Mouse (Mus musculus) forebrain, embryonic 13.5 days (tissue): ENCODE data around the gene Gjb4. TPM values are rescaled to one million over a fixed set of nuclear protein-coding genes. Genes with fewer than 3 reads are reported as not detected.

ENCODE experiments used
- ATAC-seq: fragments of 200-750 bp; cut with Nextera tagmentation; 2 replicates; pipeline ENCODE4 v1.8.0; 2017
- H3K27ac ChIP-seq: fragments of 300-500 bp; sonication (generic); 2 replicates; pipeline ENCODE4 v1.5.1; 2015; ENCODE audit warnings: inconsistent platforms, mild to moderate bottlenecking, moderate library complexity
- H3K27me3 ChIP-seq: fragments of 300-500 bp; sonication (generic); 2 replicates; pipeline ENCODE4 v1.6.1; 2015; ENCODE audit warnings: mild to moderate bottlenecking, inconsistent platforms
- H3K36me3 ChIP-seq: fragments of 300-500 bp; sonication (generic); 2 replicates; pipeline ENCODE4 v1.6.1; 2015; ENCODE audit warnings: mild to moderate bottlenecking, inconsistent platforms; ENCODE audit not compliant: poor library complexity, severe bottlenecking
- H3K4me1 ChIP-seq: fragments of 300-500 bp; sonication (generic); 2 replicates; pipeline ENCODE4 v1.6.1; 2015; ENCODE audit warnings: inconsistent platforms
- H3K4me2 ChIP-seq: fragments of 300-500 bp; sonication (generic); 2 replicates; pipeline ENCODE4 v1.6.1; 2015; ENCODE audit warnings: inconsistent platforms, mild to moderate bottlenecking, moderate library complexity
- H3K4me3 ChIP-seq: fragments of 300-500 bp; sonication (generic); 2 replicates; pipeline ENCODE4 v1.5.1; 2015; ENCODE audit warnings: mild to moderate bottlenecking, inconsistent platforms
- H3K9ac ChIP-seq: fragments of 300-500 bp; sonication (generic); 2 replicates; pipeline ENCODE4 v1.6.1; 2015; ENCODE audit warnings: mild to moderate bottlenecking, inconsistent platforms
- H3K9me3 ChIP-seq: fragments of 300-500 bp; sonication (generic); replicated peaks from 2 replicates; pipeline ENCODE4 v1.6.1; 2016; ENCODE audit warnings: inconsistent platforms
- WGBS: fragments of 180-500 bp; shearing (Covaris S2); methylation state at CpG from one replicate; pipeline ENCODE4 v1.1.7; 2015; 5-methylcytosine and 5-hydroxymethylcytosine counted together
- polyA plus RNA-seq: library from polyadenylated mRNA; unstranded; fragments of >200 nt; fragmentation: Nextera tagmentation; extraction: Ambion mirVana; gene quantifications from 2 replicates; pipeline ENCODE4 v1.2.1, GENCODE M21; 2015

Gene Gjb4
- polyA plus RNA-seq, 1 experiment from 2014 or later = not detected

GRCm38 (mm10) chr4:127368379-127368973 lies 14.6 kb upstream of the Gjb4 start:
- ATAC-seq = peak; percentile 43; the same call in 1 of the 2 replicates
- Histone ChIP-seq H3K9me3 (no peaks in the 10 kb centered on the region), H3K36me3 (no peaks in the 10 kb centered on the region), H3K27me3 (peaks cover 3% of the 10 kb centered on the region; the same call in 1 of the 2 replicates), H3K4me2 (no peak overlapping the region), H3K4me1 (peaks cover 7% of the 10 kb centered on the region; the same call in 1 of the 2 replicates), H3K27ac (no peak overlapping the region), H3K9ac (no peak overlapping the region), H3K4me3 (no peak overlapping the region)
- WGBS = 33% methylated on average over 13 of the region's 13 CpGs

GRCm38 (mm10) chr4:127365834-127366233 lies 12.0 kb upstream of the Gjb4 start:
- Histone ChIP-seq H3K9ac (no peak overlapping the region), H3K4me1 (peaks cover 7% of the 10 kb centered on the region; the same call in 1 of the 2 replicates), H3K36me3 (no peaks in the 10 kb centered on the region), H3K9me3 (no peaks in the 10 kb centered on the region), H3K27ac (no peak overlapping the region), H3K4me2 (no peak overlapping the region), H3K27me3 (peaks cover 3% of the 10 kb centered on the region; the same call in 1 of the 2 replicates), H3K4me3 (no peak overlapping the region)
- ATAC-seq = no peak
- 10% methylated on average over 4 of the region's 4 CpGs for WGBS

GRCm38 (mm10) chr4:127365433-127365832 lies 11.6 kb upstream of the Gjb4 start:
- ATAC-seq = no peak
- Histone ChIP-seq H3K4me2 (no peak overlapping the region), H3K36me3 (no peaks in the 10 kb centered on the region), H3K4me3 (no peak overlapping the region), H3K27ac (no peak overlapping the region), H3K4me1 (peaks cover 7% of the 10 kb centered on the region; the same call in 1 of the 2 replicates), H3K9ac (no peak overlapping the region), H3K27me3 (peaks cover 3% of the 10 kb centered on the region; the same call in 1 of the 2 replicates), H3K9me3 (no peaks in the 10 kb centered on the region)
- 20% methylated on average over 5 of the region's 5 CpGs for WGBS

- Histone ChIP-seq H3K4me2 (no peak overlapping the region), H3K36me3 (no peaks in the 10 kb centered on the region), H3K27me3 (peaks cover 3% of the 10 kb centered on the region; the same call in 1 of the 2 replicates), H3K9ac (no peak overlapping the region), H3K4me3 (no peak overlapping the region), H3K27ac (no peak overlapping the region), H3K9me3 (no peaks in the 10 kb centered on the region), H3K4me1 (peaks cover 7% of the 10 kb centered on the region; the same call in 1 of the 2 replicates)
- no peak for ATAC-seq
- WGBS = 68% methylated on average over 6 of the region's 6 CpGs
Measured at GRCm38 (mm10) chr4:127364431-127364830, 10.6 kb upstream of the Gjb4 start.

GRCm38 (mm10) chr4:127363331-127363730 lies 9.4 kb upstream of the Gjb4 start:
- no peaks in the 10 kb centered on the region for H3K9me3 ChIP-seq
- 71% methylated on average over 4 of the region's 4 CpGs for WGBS
- H3K36me3 ChIP-seq = no peaks in the 10 kb centered on the region

GRCm38 (mm10) chr4:127362520-127362919 lies 8.6 kb upstream of the Gjb4 start:
- peaks cover 4% of the 10 kb centered on the region; the same call in 1 of the 2 replicates for H3K4me1 ChIP-seq
- H3K9ac ChIP-seq = no peak overlapping the region
- no peak for ATAC-seq
- no peak overlapping the region for H3K4me2 ChIP-seq
- H3K27me3 ChIP-seq = peaks cover 3% of the 10 kb centered on the region; the same call in 1 of the 2 replicates
- no peaks in the 10 kb centered on the region for H3K36me3 ChIP-seq
- WGBS = 90% methylated on average over 3 of the region's 3 CpGs
- H3K27ac ChIP-seq = no peak overlapping the region
- no peak overlapping the region for H3K4me3 ChIP-seq
- H3K9me3 ChIP-seq = no peaks in the 10 kb centered on the region

More at GRCm38 (mm10) chr4:127363331-127363730, 9.4 kb upstream of the Gjb4 start:
- Histone ChIP-seq H3K4me2 (no peak overlapping the region), H3K4me1 (peaks cover 4% of the 10 kb centered on the region; the same call in 1 of the 2 replicates), H3K4me3 (no peak overlapping the region), H3K27me3 (peaks cover 3% of the 10 kb centered on the region; the same call in 1 of the 2 replicates), H3K27ac (no peak overlapping the region), H3K9ac (no peak overlapping the region)
- no peak for ATAC-seq

GRCm38 (mm10) chr4:127358018-127358417 lies 4.1 kb upstream of the Gjb4 start, which contains the start of gene Gjb5:
TSS of gene Gjb5 (minus strand) at chr4:127358181.
- H3K9me3 ChIP-seq = no peaks in the 10 kb centered on the region
- 36% methylated on average over 5 of the region's 5 CpGs for WGBS
- no peak for ATAC-seq
- H3K27ac ChIP-seq = no peak within 1 kb of the TSS
- no peaks in the 10 kb centered on the region for H3K36me3 ChIP-seq
- H3K4me2 ChIP-seq = no peak within 1 kb of the TSS
- H3K9ac ChIP-seq = no peak within 1 kb of the TSS
- 0 out of 2 replicates have a peak, but pooled peaks cover 9% of the 10 kb centered on the region for H3K4me1 ChIP-seq
- no peaks in the 10 kb centered on the region for H3K27me3 ChIP-seq
- no peak within 1 kb of the TSS for H3K4me3 ChIP-seq

- H3K27me3 ChIP-seq = no peaks in the 10 kb centered on the region
- WGBS = 75% methylated on average over 15 of the region's 15 CpGs
- no peaks in the 10 kb centered on the region for H3K36me3 ChIP-seq
- H3K27ac ChIP-seq = no peak overlapping the region
- H3K9me3 ChIP-seq = no peaks in the 10 kb centered on the region
- no peak for ATAC-seq
- no peak overlapping the region for H3K9ac ChIP-seq
- H3K4me2 ChIP-seq = no peak overlapping the region
- 0 out of 2 replicates have a peak, but pooled peaks cover 9% of the 10 kb centered on the region for H3K4me1 ChIP-seq
- H3K4me3 ChIP-seq = no peak overlapping the region
Measured at GRCm38 (mm10) chr4:127354506-127355485, 915 bp upstream of the Gjb4 start.

- Histone ChIP-seq H3K4me3 (no peak overlapping the region), H3K36me3 (no peaks in the 10 kb centered on the region), H3K27me3 (no peaks in the 10 kb centered on the region), H3K9me3 (no peaks in the 10 kb centered on the region), H3K27ac (no peak overlapping the region), H3K9ac (no peak overlapping the region), H3K4me2 (no peak overlapping the region), H3K4me1 (0 out of 2 replicates have a peak, but pooled peaks cover 9% of the 10 kb centered on the region)
- no peak for ATAC-seq
- WGBS = 19% methylated on average over 1 of the region's 1 CpGs
Measured at GRCm38 (mm10) chr4:127352594-127352993, 1.3 kb downstream of the Gjb4 start.

GRCm38 (mm10) chr4:127349560-127350300 lies 4.2 kb downstream of the Gjb4 start:
- H3K27me3 ChIP-seq = no peaks in the 10 kb centered on the region
- ATAC-seq = no peak
- H3K9me3 ChIP-seq = no peaks in the 10 kb centered on the region
- H3K4me2 ChIP-seq = no peak overlapping the region
- no peaks in the 10 kb centered on the region for H3K36me3 ChIP-seq
- no peak overlapping the region for H3K9ac ChIP-seq
- H3K27ac ChIP-seq = no peak overlapping the region
- H3K4me1 ChIP-seq = 0 out of 2 replicates have a peak, but pooled peaks cover 9% of the 10 kb centered on the region
- no peak overlapping the region for H3K4me3 ChIP-seq
- 72% methylated on average over 4 of the region's 4 CpGs for WGBS

- Histone ChIP-seq H3K4me2 (no peak overlapping the region), H3K4me1 (no peaks in the 10 kb centered on the region), H3K27me3 (no peaks in the 10 kb centered on the region), H3K4me3 (no peak overlapping the region), H3K9ac (no peak overlapping the region), H3K9me3 (no peaks in the 10 kb centered on the region), H3K27ac (no peak overlapping the region), H3K36me3 (no peaks in the 10 kb centered on the region)
- 87% methylated on average over 5 of the region's 5 CpGs for WGBS
- ATAC-seq = no peak
Measured at GRCm38 (mm10) chr4:127345000-127345399, 8.9 kb downstream of the Gjb4 start.
